Mouse (Mus musculus) liver, postnatal 0 days (tissue): ENCODE data around the gene Tmem104. TPM values are rescaled to one million over a fixed set of nuclear protein-coding genes. Genes with fewer than 3 reads are reported as not detected.

Experiments
- ATAC-seq: fragments of 200-750 bp; cut with Nextera tagmentation; 2 replicates; pipeline ENCODE4 v1.8.0; 2017; ENCODE audit warnings: mild to moderate bottlenecking, moderate library complexity
- DNase-seq: peaks from one replicate; pipeline ENCODE4 v3.0.0-alpha.2; 2016
- H3K27ac ChIP-seq: fragments of 300-500 bp; sonication (generic); 2 replicates; pipeline ENCODE4 v1.5.1; 2014; ENCODE audit warnings: antibody characterized with exemption, moderate library complexity, mild to moderate bottlenecking, low read depth
- H3K27me3 ChIP-seq: fragments of 300-500 bp; sonication (generic); 2 replicates; pipeline ENCODE4 v1.6.1; 2014; ENCODE audit warnings: low read length, control low read depth, mixed read lengths; ENCODE audit not compliant: insufficient read depth
- H3K36me3 ChIP-seq: fragments of 300-500 bp; sonication (generic); replicated peaks from 2 replicates; pipeline ENCODE4 v1.6.1; 2014; ENCODE audit warnings: mild to moderate bottlenecking, control low read depth, low read length, moderate library complexity, mixed read lengths; ENCODE audit not compliant: insufficient read depth
- H3K4me1 ChIP-seq: fragments of 300-500 bp; sonication (generic); 2 replicates; pipeline ENCODE4 v1.6.1; 2014; ENCODE audit warnings: antibody characterized with exemption, mild to moderate bottlenecking, control low read depth; ENCODE audit not compliant: insufficient read depth
- H3K4me2 ChIP-seq: fragments of 300-500 bp; sonication (generic); 2 replicates; pipeline ENCODE4 v1.6.1; 2014; ENCODE audit warnings: low read depth, mild to moderate bottlenecking, low read length, moderate library complexity, mixed read lengths
- H3K4me3 ChIP-seq: fragments of 300-500 bp; sonication (generic); 2 replicates; pipeline ENCODE4 v1.5.1; 2014; ENCODE audit warnings: low read depth, low read length
- H3K9ac ChIP-seq: fragments of 300-500 bp; sonication (generic); replicated peaks from 2 replicates; pipeline ENCODE4 v1.6.1; 2014; ENCODE audit warnings: mild to moderate bottlenecking, moderate library complexity
- H3K9me3 ChIP-seq: fragments of 300-500 bp; sonication (generic); 2 replicates; pipeline ENCODE4 v1.6.1; 2016; ENCODE audit warnings: mild to moderate bottlenecking, control low read depth, low read length, mixed read lengths
- CTCF ChIP-seq: sonication (generic); IDR thresholded peaks from 2 replicates; pipeline ENCODE4 v1.5.1; 2016; ENCODE audit warnings: antibody characterized with exemption, low read depth
- EP300 ChIP-seq: IDR thresholded peaks from 2 replicates; pipeline ENCODE4 v1.6.1; 2016; ENCODE audit warnings: antibody characterized with exemption, low read depth, mild to moderate bottlenecking
- WGBS: fragments of 180-500 bp; shearing (Covaris S2); extraction: QIAGEN DNeasy Blood & Tissue Kit; methylation state at CpG from one replicate; pipeline ENCODE4 v1.1.7; 2014; ENCODE audit not compliant: insufficient replicate concordance; 5-methylcytosine and 5-hydroxymethylcytosine counted together
- polyA plus RNA-seq: library from polyadenylated mRNA; unstranded; fragments of >200 nt; fragmentation: Nextera tagmentation; extraction: Ambion mirVana; gene quantifications from 2 replicates; pipeline ENCODE4 v1.2.1, GENCODE M21; 2015

Gene Tmem104
- 5.7 and 7.1 TPM in 2 replicates for polyA plus RNA-seq

GRCm38 (mm10) chr11:115187224-115187639 lies at the start of gene Tmem104:
TSS of gene Tmem104 (plus strand) at chr11:115187487.
- DNase-seq (peak; percentile 99), ATAC-seq (peak; percentile 89)
- TF ChIP-seq EP300 (no peak), CTCF (peak; percentile 39)
- H3K27me3 ChIP-seq: no peaks in the 10 kb centered on the region
- H3K36me3 ChIP-seq: peaks cover 4% of the 10 kb centered on the region; the same call in 1 of the 2 replicates
- H3K9me3 ChIP-seq: no peaks in the 10 kb centered on the region
- peak within 1 kb of the TSS; percentile 78 for H3K4me3 ChIP-seq
- peak within 1 kb of the TSS; percentile 97 for H3K4me2 ChIP-seq
- H3K4me1 ChIP-seq: peaks cover 21% of the 10 kb centered on the region
- H3K9ac ChIP-seq: peak within 1 kb of the TSS; percentile 84
- under 1% methylated on average over 39 of the region's 39 CpGs for WGBS
- peak within 1 kb of the TSS; percentile 88 for H3K27ac ChIP-seq

- TF ChIP-seq CTCF: no peak
- TF ChIP-seq EP300: no peak
- WGBS: 45% methylated on average over 5 of the region's 5 CpGs
- ATAC-seq (peak; percentile 66), DNase-seq (peak; percentile 25)
- Histone ChIP-seq H3K4me2 (no peak overlapping the region), H3K9me3 (no peaks in the 10 kb centered on the region), H3K4me3 (no peak overlapping the region), H3K27ac (peak overlapping the region; percentile 77), H3K9ac (no peak overlapping the region), H3K36me3 (no peaks in the 10 kb centered on the region), H3K4me1 (no peaks in the 10 kb centered on the region; the same call in 1 of the 2 replicates), H3K27me3 (no peaks in the 10 kb centered on the region)
Observed at GRCm38 (mm10) chr11:115138597-115139262, 48.6 kb upstream of the Tmem104 start.

- no peaks in the 10 kb centered on the region for H3K9me3 ChIP-seq
- no peak for ATAC-seq
- no peaks in the 10 kb centered on the region for H3K36me3 ChIP-seq
- TF ChIP-seq CTCF (no peak), EP300 (no peak)
- DNase-seq: no peak
- WGBS: 22% methylated on average over 2 of the region's 2 CpGs
- H3K4me2 ChIP-seq: no peak overlapping the region
- no peaks in the 10 kb centered on the region for H3K27me3 ChIP-seq
- H3K9ac ChIP-seq: no peak overlapping the region
- no peak overlapping the region for H3K4me3 ChIP-seq
- no peaks in the 10 kb centered on the region; the same call in 1 of the 2 replicates for H3K4me1 ChIP-seq
- H3K27ac ChIP-seq: no peak overlapping the region
Observed at GRCm38 (mm10) chr11:115141970-115142369, 45.3 kb upstream of the Tmem104 start.

GRCm38 (mm10) chr11:115147813-115148212 lies 39.5 kb upstream of the Tmem104 start:
- H3K36me3 ChIP-seq: no peaks in the 10 kb centered on the region
- TF ChIP-seq CTCF (no peak), EP300 (no peak)
- DNase-seq: no peak
- H3K4me3 ChIP-seq: no peak overlapping the region
- H3K9ac ChIP-seq: no peak overlapping the region
- H3K27me3 ChIP-seq: no peaks in the 10 kb centered on the region
- no peak overlapping the region for H3K27ac ChIP-seq
- H3K4me1 ChIP-seq: peaks cover 6% of the 10 kb centered on the region
- 75% methylated on average over 4 of the region's 4 CpGs for WGBS
- no peak overlapping the region for H3K4me2 ChIP-seq
- ATAC-seq: no peak
- H3K9me3 ChIP-seq: no peaks in the 10 kb centered on the region; the same call in 1 of the 2 replicates

- TF ChIP-seq EP300: no peak
- TF ChIP-seq CTCF: no peak
- no peak overlapping the region for H3K4me2 ChIP-seq
- no peak overlapping the region for H3K27ac ChIP-seq
- no peak overlapping the region for H3K4me3 ChIP-seq
- H3K9ac ChIP-seq: no peak overlapping the region
- H3K27me3 ChIP-seq: peaks cover 16% of the 10 kb centered on the region; the same call in 1 of the 2 replicates
- H3K9me3 ChIP-seq: no peaks in the 10 kb centered on the region; the same call in 1 of the 2 replicates
- peaks cover 22% of the 10 kb centered on the region for H3K4me1 ChIP-seq
- H3K36me3 ChIP-seq: no peaks in the 10 kb centered on the region
- WGBS: 48% methylated on average over 6 of the region's 6 CpGs
- DNase-seq (no peak), ATAC-seq (no peak)
Observed at GRCm38 (mm10) chr11:115150741-115151254, 36.5 kb upstream of the Tmem104 start.

- Histone ChIP-seq H3K27ac (no peak overlapping the region), H3K9me3 (no peaks in the 10 kb centered on the region; the same call in 1 of the 2 replicates), H3K4me2 (peak overlapping the region; percentile 57), H3K4me1 (peaks cover 22% of the 10 kb centered on the region), H3K36me3 (no peaks in the 10 kb centered on the region), H3K4me3 (0 out of 2 replicates have a peak overlapping the region, but pooled peaks have one; percentile 11), H3K27me3 (peaks cover 16% of the 10 kb centered on the region; the same call in 1 of the 2 replicates), H3K9ac (0 out of 2 replicates have a peak overlapping the region, but pooled peaks have one; percentile 21)
- 21% methylated on average over 15 of the region's 15 CpGs for WGBS
- ATAC-seq (no peak; the same call in 1 of the 2 replicates), DNase-seq (peak; percentile 71)
- no peak for TF ChIP-seq EP300
- TF ChIP-seq CTCF: no peak
Observed at GRCm38 (mm10) chr11:115151755-115152429, 35.4 kb upstream of the Tmem104 start.
